Mouse (Mus musculus) ES-CJ7 (cell line): ENCODE results near the gene Camta1.

Experiments
- DNase-seq: peaks from one replicate; pipeline ENCODE4 v3.0.0; 2011; ENCODE audit warnings: low read depth, low spot score

Camta1 gene

DNA sequence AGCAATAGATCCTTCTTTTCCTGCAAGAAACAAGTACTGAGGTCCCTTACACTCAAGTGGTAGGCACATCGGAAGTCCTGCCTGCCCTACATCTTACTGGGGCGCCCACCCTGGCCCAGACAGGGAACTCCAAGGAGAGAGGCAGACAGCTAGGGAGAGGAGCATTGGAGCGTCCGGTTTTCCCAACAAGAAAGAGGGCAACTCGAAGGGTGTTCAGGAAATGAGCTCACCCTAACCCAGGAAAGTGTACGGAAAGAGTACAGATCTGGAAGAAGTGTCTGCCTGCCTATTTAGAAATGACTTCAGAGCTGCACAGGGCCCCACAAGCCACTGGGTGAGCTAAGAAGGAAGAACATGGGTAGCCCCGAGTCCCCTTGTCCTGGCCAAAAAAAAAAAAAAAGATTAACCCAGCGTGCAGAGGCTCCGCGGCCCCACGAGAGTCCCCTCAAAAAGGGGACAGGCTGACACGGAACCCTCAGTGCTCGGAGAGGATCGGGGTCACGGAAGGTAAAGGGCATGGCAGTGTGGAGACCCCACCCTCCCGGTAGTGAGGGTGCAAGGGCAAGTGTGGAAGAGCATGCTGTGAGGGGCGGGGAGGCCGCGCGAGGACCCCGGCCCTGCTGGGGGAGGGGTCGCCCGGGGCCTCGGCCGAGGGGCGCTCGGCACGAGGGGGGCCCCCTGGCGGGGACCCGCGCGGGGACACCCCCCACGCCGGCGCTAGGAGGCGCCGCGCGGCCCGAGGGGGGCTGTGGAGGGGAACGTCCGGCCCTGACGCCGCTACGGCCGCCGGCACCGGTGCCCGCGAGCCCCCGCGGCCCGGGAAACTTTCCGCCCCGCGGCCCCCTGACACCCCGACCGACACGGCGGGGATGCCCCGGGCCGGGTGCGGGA, 990 bp downstream of the Camta1 start:
- DNase-seq, result peak; percentile 31

DNA sequence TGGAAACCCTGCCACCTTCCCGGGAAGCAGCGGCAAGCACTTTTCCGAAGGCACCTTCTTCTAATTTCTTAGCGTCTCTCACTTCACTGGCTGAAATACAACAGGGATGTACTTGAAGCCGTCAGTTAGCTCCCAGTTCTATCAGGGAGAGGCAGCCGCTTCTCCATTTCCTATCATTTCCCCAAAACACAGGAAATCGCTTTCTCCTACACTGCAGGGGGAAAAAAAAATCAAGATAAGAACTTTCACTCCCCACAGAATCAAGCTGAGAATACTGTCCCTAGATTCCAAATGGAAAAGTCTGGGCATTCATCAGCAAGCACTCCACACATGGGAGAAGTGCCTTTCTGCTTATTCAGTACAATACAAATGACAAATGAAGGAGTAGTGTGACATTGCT, 2.4 kb downstream of the Camta1 start:
- DNase-seq, result no peak

- no peak for DNase-seq
These were observed 7.7 kb downstream of the Camta1 start for GRCm38 (mm10) chr4:151853949-151854348.

GRCm38 (mm10) chr4:151851179-151851578, 10.5 kb downstream of the Camta1 start:
- peak; percentile 72 for DNase-seq

DNA sequence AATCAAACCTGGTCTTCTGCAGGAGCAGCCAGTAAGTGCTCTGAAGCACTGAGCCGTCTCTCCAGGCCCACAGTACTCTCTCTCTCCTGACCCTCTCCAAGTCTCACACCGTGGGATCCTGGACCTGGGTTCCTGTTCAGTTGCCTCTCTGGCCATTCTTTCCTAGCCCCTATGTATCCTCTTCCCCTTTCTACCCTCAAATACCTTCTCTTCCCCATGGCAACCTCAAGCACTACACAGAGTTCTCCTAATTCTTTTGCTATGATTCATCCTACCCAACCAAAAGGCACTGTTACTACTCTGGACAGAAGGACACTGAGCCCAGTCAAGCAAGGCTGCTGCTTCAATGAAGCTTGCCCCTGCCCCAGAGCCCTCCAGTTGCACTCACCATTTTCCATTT, 19.1 kb downstream of the Camta1 start:
- no peak for DNase-seq

GRCm38 (mm10) chr4:151838518-151838917, 23.2 kb downstream of the Camta1 start:
- no peak for DNase-seq

DNA sequence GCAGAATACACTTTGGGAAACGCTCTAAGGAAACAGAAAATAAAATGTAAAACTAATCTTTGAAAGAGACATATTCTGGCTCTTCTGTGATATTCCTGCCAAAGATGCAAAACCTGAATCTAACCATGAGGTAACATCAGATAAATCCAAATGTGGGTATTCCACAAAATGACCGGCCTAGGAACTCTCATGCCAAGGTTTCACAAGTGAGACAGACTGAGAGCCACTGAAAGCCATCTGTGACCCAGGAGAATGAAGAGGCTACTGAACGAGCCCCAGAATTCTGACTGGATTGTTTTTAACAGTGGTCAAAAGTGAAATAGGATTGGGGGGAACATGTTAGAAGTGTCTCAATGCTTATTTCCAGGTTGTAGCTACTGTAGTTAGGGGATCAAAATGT, 25.8 kb downstream of the Camta1 start:
- no peak for DNase-seq

DNA sequence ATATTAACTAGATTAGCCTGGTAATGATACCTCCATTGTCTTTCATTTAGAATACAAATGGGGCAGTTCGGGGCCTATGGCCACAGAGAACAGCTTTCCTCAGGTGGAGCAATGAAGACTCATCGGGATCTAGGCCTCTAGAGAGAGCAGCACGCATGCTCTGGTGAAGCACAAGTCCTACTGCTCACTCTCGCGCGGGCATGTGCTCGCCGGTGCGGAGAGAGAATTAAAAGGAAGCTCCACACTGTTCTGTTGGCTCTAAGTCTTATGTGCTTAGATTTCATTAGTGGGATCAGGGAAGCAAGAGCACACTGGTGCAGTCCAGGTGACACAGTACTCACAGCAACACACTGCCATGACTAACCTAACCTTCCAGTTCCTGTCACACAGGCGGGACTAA, 27.1 kb downstream of the Camta1 start:
- no peak for DNase-seq

- DNase-seq, result no peak
These were observed 27.7 kb downstream of the Camta1 start for GRCm38 (mm10) chr4:151833940-151834449.

- no peak for DNase-seq
These were observed 33.8 kb downstream of the Camta1 start for GRCm38 (mm10) chr4:151827840-151828239.

DNA sequence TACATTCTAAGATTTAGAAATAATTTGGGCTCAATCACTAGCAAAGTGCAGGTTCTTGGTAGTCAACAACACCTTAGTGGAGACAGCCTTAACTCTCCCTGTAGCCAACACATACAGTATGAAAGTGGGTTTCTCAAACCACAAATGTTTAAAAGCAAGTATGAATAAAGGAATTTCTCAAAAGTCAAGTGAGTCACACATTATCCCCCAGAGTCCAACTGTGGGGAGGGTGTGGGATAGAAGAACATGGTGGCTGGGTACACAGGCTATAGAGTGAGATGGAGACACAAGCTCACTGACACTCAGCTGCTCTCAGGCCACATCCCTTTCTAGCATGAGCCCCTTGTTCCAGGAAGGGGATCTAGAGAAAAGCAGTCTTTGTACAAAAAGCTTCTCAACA, 34.3 kb downstream of the Camta1 start:
- no peak for DNase-seq

DNA sequence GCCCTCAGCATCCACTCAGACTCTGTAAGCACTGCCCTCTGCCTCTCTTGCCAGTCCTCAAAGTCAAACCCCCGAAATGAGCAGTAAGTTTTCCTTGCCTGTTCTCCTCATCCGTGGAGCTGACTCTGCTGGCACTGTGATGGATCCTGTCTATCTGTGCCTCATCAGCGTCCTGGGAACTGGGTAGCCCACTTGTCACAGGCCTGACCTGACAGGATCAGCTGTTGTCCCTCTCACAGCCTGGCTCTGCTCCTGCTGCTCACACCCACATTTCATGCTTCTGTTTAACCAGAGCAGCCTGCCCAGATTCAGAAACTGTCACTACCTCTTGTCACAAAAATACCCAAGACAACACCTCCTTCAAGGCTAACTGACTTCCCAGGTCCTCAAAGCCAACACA, 37.7 kb downstream of the Camta1 start:
- DNase-seq, result no peak

DNA sequence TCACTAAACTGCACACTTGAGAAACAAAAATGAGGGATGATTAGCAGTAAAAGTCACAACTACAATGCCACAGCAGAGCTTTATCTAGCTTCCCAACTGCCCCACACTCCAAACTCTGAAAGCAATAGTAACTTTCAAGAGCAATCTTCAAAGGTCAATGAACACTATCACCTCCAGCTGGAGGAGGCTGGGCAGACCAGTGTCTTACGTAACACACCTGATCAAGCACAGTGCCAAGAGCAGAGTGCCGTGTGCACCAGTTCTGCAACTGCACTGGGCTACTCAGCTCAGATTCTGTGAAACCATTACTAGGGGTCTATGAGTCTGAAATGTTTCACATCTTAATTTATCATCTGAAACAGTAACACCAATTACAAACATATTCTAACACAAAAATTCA, 38.7 kb downstream of the Camta1 start:
- DNase-seq, result no peak

DNA sequence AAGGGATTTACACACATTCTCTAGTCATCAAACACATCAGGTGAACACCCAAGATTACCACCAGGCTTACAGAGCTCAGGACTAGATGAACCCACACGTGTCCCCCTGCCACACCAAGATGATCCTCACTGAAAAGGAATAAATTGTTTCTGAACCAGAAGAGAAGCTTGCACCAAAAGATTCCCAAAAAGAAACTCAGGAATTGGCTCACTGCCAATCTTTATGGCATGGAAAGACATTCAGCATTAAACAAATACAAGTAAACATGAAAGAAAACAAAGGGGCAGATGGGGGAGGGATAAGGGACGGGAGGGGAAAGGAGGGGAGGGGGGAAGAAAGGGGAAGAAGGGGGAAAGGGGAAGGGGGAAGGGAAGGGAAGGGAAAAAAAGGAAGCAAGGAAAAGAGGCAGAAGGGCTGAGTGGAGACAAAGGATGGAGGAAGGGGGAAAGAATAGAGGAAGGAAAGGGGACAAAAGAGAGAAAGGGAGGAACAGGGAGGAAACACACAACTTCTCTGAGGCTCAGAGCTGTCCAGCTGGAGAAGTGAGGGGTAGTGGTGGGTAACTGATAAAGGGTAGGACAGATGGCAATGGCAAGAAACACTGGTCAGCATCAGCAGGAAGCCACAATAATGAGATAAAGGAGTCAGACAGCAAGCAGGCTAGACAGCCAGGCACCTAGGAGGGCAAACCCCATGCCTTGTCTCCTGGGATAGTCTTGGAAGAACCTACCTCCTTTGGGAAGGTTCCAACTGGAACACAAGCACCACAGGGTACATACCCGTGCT, 43.5 kb downstream of the Camta1 start:
- no peak for DNase-seq

GRCm38 (mm10) chr4:151813711-151814110, 48.0 kb downstream of the Camta1 start:
- DNase-seq, result no peak

- no peak for DNase-seq
These were observed 56.0 kb downstream of the Camta1 start for GRCm38 (mm10) chr4:151805685-151806084.

- DNase-seq, result no peak
These were observed 56.6 kb downstream of the Camta1 start for GRCm38 (mm10) chr4:151805046-151805445.

- no peak for DNase-seq
These were observed 57.5 kb downstream of the Camta1 start for GRCm38 (mm10) chr4:151804208-151804607.

GRCm38 (mm10) chr4:151798630-151799029, 63.0 kb downstream of the Camta1 start:
- DNase-seq, result no peak

DNA sequence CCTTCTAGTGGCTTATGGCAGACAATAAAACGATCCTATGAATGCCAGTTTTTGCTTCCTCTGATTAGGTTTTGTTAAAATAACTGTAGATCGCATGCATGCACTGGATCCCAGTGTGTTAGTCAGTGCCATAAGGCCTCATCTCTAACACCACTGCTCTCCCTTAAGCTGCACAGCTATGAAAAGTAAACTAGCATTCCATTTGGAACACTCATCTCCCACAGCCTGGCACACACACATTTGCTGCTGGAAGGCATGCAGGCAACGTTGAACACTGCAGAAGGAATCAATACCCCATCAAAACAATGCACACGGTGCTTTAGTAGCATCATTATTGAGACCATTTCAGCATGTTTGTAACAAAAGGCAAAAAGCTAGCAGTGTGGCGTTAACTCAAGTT, 68.0 kb downstream of the Camta1 start:
- no peak for DNase-seq

- no peak for DNase-seq
These were observed 74.5 kb downstream of the Camta1 start for GRCm38 (mm10) chr4:151786946-151787705.

DNA sequence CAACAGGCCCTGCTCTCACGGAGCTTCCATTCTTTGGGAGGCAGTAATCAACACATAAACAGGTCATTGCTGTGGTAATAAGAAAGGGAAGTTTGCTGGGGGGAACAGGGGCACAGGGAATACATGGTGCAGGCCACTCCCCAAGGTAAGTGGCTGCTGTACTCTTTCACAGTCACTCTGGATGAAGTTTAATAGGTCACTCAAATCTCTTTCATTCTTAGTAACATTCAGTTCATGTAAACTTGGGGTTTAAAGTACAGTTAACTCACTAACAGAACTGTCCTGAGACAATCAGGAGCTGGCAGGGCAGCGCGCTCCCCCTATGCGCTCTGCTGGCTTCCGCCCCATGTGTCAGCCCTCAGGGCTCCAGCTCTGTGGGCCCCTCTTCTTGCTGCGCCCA, 81.2 kb downstream of the Camta1 start:
- DNase-seq, result no peak
